Mouse (Mus musculus) gastrocnemius, postnatal 14 days (tissue): ENCODE measurements around the gene Hsd17b1. TPM values are rescaled to one million over a fixed set of nuclear protein-coding genes. Genes with fewer than 3 reads are reported as not detected.
A peak's percentile ranks its signal among the peaks of the same experiment; 100 is the strongest.

ENCODE experiments used
- DNase-seq: peaks from one replicate; pipeline ENCODE4 v3.0.0; 2021; ENCODE audit warnings: mixed read lengths
- intact Hi-C: fragments of 180-260 bp; cut with DNase I; formaldehyde crosslinking; loops from one replicate; pipeline ENCODE4 v1.15.1; 2025; ENCODE audit warnings: low total_unique reads
- total RNA-seq, 2 experiments: library from RNA; stranded (reverse); gene quantifications; 2 replicates each; pipeline ENCODE4 v1.2.3; 2021

Hsd17b1 gene
- total RNA-seq, 2 experiments from 2014 or later: 0.29 TPM; not detected in 1

- intact Hi-C loops: loop anchor here (5.0 to 10.0 kb wide), 2 partner anchors 76 to 163 kb away; no protein-coding TSS in a partner anchor
- DNase-seq: peak; percentile 87
Measured at GRCm38 (mm10) chr11:101057860-101058259, 20.4 kb upstream of the Hsd17b1 start.

- DNase-seq: no peak
- intact Hi-C loops: loop anchor here (5.0 to 10.0 kb wide), 2 partner anchors 76 to 164 kb away; no protein-coding TSS in a partner anchor
Measured at GRCm38 (mm10) chr11:101058726-101059125, 19.5 kb upstream of the Hsd17b1 start.

GRCm38 (mm10) chr11:101059473-101059872 is 18.7 kb upstream of the Hsd17b1 start:
- intact Hi-C loops: loop anchor here (5.0 to 10.0 kb wide), 2 partner anchors 77 to 165 kb away; no protein-coding TSS in a partner anchor
- no peak for DNase-seq

GRCm38 (mm10) chr11:101060126-101060525 is 18.1 kb upstream of the Hsd17b1 start:
- intact Hi-C loops: no loop called here
- peak; percentile 80 for DNase-seq

- intact Hi-C loops: no loop called here
Measured at GRCm38 (mm10) chr11:101061049-101061448, 17.2 kb upstream of the Hsd17b1 start.

GRCm38 (mm10) chr11:101062165-101062884 is 15.9 kb upstream of the Hsd17b1 start:
- peak; percentile 72 for DNase-seq
- intact Hi-C loops: no loop called here

More at GRCm38 (mm10) chr11:101061049-101061448, 17.2 kb upstream of the Hsd17b1 start:
- no peak for DNase-seq

- intact Hi-C loops: no loop called here
- DNase-seq: no peak
Measured at GRCm38 (mm10) chr11:101062971-101063675, 15.1 kb upstream of the Hsd17b1 start.

- peak; percentile 77 for DNase-seq
- intact Hi-C loops: no loop called here
Measured at GRCm38 (mm10) chr11:101063676-101064327, 14.4 kb upstream of the Hsd17b1 start.

- intact Hi-C loops: no loop called here
- DNase-seq: no peak
Measured at GRCm38 (mm10) chr11:101064462-101064861, 13.7 kb upstream of the Hsd17b1 start.

- DNase-seq: no peak
- intact Hi-C loops: no loop called here
Measured at GRCm38 (mm10) chr11:101065002-101065401, 13.2 kb upstream of the Hsd17b1 start.

- DNase-seq: peak; percentile 85
- intact Hi-C loops: no loop called here
Measured at GRCm38 (mm10) chr11:101066549-101067412, 11.4 kb upstream of the Hsd17b1 start.

GRCm38 (mm10) chr11:101069391-101070188 is 8.6 kb upstream of the Hsd17b1 start, which contains the start of gene Naglu:
Naglu (plus strand) TSS chr11:101070012.
- intact Hi-C loops: no loop called here
- DNase-seq: peak; percentile 98

- no peak for DNase-seq
- intact Hi-C loops: no loop called here
Measured at GRCm38 (mm10) chr11:101070189-101070527, 8.1 kb upstream of the Hsd17b1 start.

GRCm38 (mm10) chr11:101070987-101071386 is 7.2 kb upstream of the Hsd17b1 start:
- intact Hi-C loops: no loop called here
- DNase-seq: no peak

- intact Hi-C loops: no loop called here
- DNase-seq: no peak
Measured at GRCm38 (mm10) chr11:101071810-101072428, 6.3 kb upstream of the Hsd17b1 start.

GRCm38 (mm10) chr11:101079746-101080145 is 1.5 kb downstream of the Hsd17b1 start:
- intact Hi-C loops: no loop called here
- DNase-seq: no peak

- intact Hi-C loops: no loop called here
- DNase-seq: no peak
Measured at GRCm38 (mm10) chr11:101080421-101080820, 2.2 kb downstream of the Hsd17b1 start.

- no peak for DNase-seq
- intact Hi-C loops: no loop called here
Measured at GRCm38 (mm10) chr11:101081659-101082058, 3.4 kb downstream of the Hsd17b1 start.
